Mouse (Mus musculus): Measurements from ENCODE around the gene Zmym6. TPM values are rescaled to one million over a fixed set of nuclear protein-coding genes. Genes with fewer than 3 reads are reported as not detected.

The Zmym6 gene
- total RNA-seq, 1 experiment, result 18.1 TPM

DNA sequence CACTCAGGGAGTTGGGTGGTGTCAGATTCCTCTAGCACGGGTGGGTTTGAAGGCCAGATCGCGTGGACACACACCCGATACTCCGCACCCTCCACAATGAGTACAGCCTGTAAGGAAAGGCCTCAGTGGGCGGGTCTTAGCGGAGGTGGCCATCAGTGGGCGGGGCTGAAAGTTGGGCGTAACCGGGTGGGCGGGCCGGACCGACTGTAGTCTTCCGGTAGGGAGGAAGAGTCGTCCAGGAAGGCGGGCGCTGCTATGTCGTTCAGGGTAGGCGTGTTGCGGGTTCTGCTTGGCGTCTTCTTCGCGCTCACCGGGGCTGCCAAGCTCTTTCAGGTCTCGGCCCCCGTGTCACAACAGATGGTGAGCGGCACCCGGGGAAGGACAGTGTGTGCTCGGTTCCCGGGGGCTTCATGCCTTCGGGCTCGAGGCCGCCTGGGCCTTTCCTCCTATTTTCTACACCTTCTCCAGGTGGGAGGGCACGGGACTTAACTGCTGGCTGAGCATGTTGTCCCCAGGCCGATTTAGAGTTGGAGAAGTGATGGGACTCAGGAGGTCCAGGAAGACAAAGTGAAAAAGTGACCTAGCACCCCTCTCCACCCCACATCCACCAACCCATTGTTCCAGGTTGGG, 48.8 kb downstream of the Zmym6 start:
- DNase-seq (ENCODE audit: low read depth, low spot score), result peak; percentile 89
- peak overlapping the region; percentile 74 to 76 for H3K4me3 ChIP-seq (ENCODE audit: insufficient read depth in 1 of 2, low read depth in 1 of 2, low read length in 2 of 2, poor library complexity in 1 of 2, severe bottlenecking in 1 of 2)
- H3K27ac ChIP-seq (ENCODE audit: insufficient read depth, low read depth, low read length, poor library complexity, severe bottlenecking), result no peak overlapping the region
- H3K36me3 ChIP-seq (ENCODE audit: control insufficient read depth, insufficient read depth, low read length, poor library complexity, severe bottlenecking), result peaks cover 4% of the 10 kb centered on the region; the same call in 1 of the 2 replicates
- H3K9me3 ChIP-seq (ENCODE audit: control insufficient read depth, insufficient read depth, low read depth, low read length), result no peaks in the 10 kb centered on the region
- peaks cover 7 to 14% of the 10 kb centered on the region in 2 experiments; a peak in 3 of 4 replicates for H3K4me1 ChIP-seq (ENCODE audit: control insufficient read depth in 2 of 2, insufficient read depth in 2 of 2, low read length in 2 of 2, poor library complexity in 1 of 2)
- no peak for TF ChIP-seq CHD2 (IDR thresholded peaks at IDR 0.05; ENCODE audit: low read depth, low read length)
- TF ChIP-seq MAFK (IDR thresholded peaks at IDR 0.05; ENCODE audit: insufficient read depth, low read depth, low read length), result no peak
- TF ChIP-seq HCFC1 (IDR thresholded peaks at IDR 0.05; ENCODE audit: borderline replicate concordance, insufficient read depth, low read length), result no peak
- TF ChIP-seq ZNF384 (IDR thresholded peaks at IDR 0.05; ENCODE audit: low read depth, low read length), result no peak
- no peak for TF ChIP-seq ZC3H11A (IDR thresholded peaks at IDR 0.05; ENCODE audit: borderline replicate concordance, low read depth, low read length)
- in situ Hi-C loops (cut with MboI; ENCODE audit: low sequenced_read_pairs in 2 of 2, unreplicated experiment in 2 of 2), result no loop called here
- H3K9ac ChIP-seq (ENCODE audit: insufficient read depth, low read depth, low read length, poor library complexity, severe bottlenecking), result peak overlapping the region; percentile 62

DNA sequence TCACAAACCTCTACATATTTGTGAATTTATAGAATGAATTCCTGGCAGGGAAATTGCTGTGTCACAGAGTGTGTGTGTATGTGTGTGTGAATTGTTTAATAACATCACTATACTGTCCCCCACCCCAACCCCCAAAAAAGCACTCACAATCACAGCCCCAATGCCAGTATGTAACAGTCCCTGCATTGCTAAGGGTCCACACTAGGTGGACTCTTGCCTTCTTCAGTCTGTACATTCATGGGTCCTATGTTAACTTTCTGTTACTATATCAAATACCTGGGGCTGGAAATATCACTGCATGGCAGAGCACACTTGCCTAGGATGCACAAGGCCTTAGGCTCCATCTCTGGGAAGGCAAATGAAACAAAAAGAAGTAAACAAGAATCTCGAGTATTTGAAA, 57.5 kb downstream of the Zmym6 start:
- no peak for DNase-seq (ENCODE audit: low read depth, low spot score)
- no peak for TF ChIP-seq MAFK (IDR thresholded peaks at IDR 0.05; ENCODE audit: insufficient read depth, low read depth, low read length)
- no peak for TF ChIP-seq HCFC1 (IDR thresholded peaks at IDR 0.05; ENCODE audit: borderline replicate concordance, insufficient read depth, low read length)
- no peak for TF ChIP-seq ZNF384 (IDR thresholded peaks at IDR 0.05; ENCODE audit: low read depth, low read length)
- TF ChIP-seq CHD2 (IDR thresholded peaks at IDR 0.05; ENCODE audit: low read depth, low read length), result no peak
- no peak for TF ChIP-seq ZC3H11A (IDR thresholded peaks at IDR 0.05; ENCODE audit: borderline replicate concordance, low read depth, low read length)
- H3K4me3 ChIP-seq (ENCODE audit: insufficient read depth in 1 of 2, low read depth in 1 of 2, low read length in 2 of 2, poor library complexity in 1 of 2, severe bottlenecking in 1 of 2), result no peak overlapping the region
- no peaks in the 10 kb centered on the region for H3K36me3 ChIP-seq (ENCODE audit: control insufficient read depth, insufficient read depth, low read length, poor library complexity, severe bottlenecking)
- in situ Hi-C loops (cut with MboI; ENCODE audit: low sequenced_read_pairs in 2 of 2, unreplicated experiment in 2 of 2), result no loop called here
- H3K9ac ChIP-seq (ENCODE audit: insufficient read depth, low read depth, low read length, poor library complexity, severe bottlenecking), result no peak overlapping the region
- no peak overlapping the region for H3K27ac ChIP-seq (ENCODE audit: insufficient read depth, low read depth, low read length, poor library complexity, severe bottlenecking)
- peaks cover 5 to 14% of the 10 kb centered on the region in 2 experiments for H3K4me1 ChIP-seq (ENCODE audit: control insufficient read depth in 2 of 2, insufficient read depth in 2 of 2, low read length in 2 of 2, poor library complexity in 1 of 2)
- H3K9me3 ChIP-seq (ENCODE audit: control insufficient read depth, insufficient read depth, low read depth, low read length), result no peaks in the 10 kb centered on the region

DNA sequence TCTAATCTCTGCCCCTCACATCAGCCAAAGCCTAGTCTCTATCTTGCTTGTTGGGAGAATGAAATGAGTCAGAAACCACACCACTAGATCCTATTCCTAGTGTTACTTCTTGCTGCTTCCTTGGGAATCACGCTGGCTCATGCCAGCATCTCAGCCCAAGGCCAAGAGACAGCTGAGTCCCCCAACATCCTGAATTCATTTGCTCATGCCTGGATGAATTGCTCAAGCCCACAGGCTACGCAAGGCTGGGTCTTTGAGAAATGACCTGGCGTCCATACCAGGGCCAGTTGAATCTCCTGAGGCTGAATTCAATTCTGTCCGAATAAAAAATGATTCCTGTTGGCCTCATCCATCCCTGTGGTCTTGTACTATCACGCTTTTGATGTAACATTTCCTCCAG, 60.4 kb downstream of the Zmym6 start:
- Histone ChIP-seq H3K27ac (ENCODE audit: insufficient read depth, low read depth, low read length, poor library complexity, severe bottlenecking) (no peak overlapping the region), H3K9me3 (ENCODE audit: control insufficient read depth, insufficient read depth, low read depth, low read length) (no peaks in the 10 kb centered on the region), H3K9ac (ENCODE audit: insufficient read depth, low read depth, low read length, poor library complexity, severe bottlenecking) (no peak overlapping the region), H3K36me3 (ENCODE audit: control insufficient read depth, insufficient read depth, low read length, poor library complexity, severe bottlenecking) (no peaks in the 10 kb centered on the region), H3K4me1 (ENCODE audit: control insufficient read depth in 2 of 2, insufficient read depth in 2 of 2, low read length in 2 of 2, poor library complexity in 1 of 2) (peaks cover 5 to 16% of the 10 kb centered on the region in 2 experiments), H3K4me3 (ENCODE audit: insufficient read depth in 1 of 2, low read depth in 1 of 2, low read length in 2 of 2, poor library complexity in 1 of 2, severe bottlenecking in 1 of 2) (no peak overlapping the region)
- TF ChIP-seq MAFK (IDR thresholded peaks at IDR 0.05; ENCODE audit: insufficient read depth, low read depth, low read length), result no peak
- TF ChIP-seq ZNF384 (IDR thresholded peaks at IDR 0.05; ENCODE audit: low read depth, low read length), result no peak
- TF ChIP-seq CHD2 (IDR thresholded peaks at IDR 0.05; ENCODE audit: low read depth, low read length), result no peak
- no peak for TF ChIP-seq HCFC1 (IDR thresholded peaks at IDR 0.05; ENCODE audit: borderline replicate concordance, insufficient read depth, low read length)
- no peak for TF ChIP-seq ZC3H11A (IDR thresholded peaks at IDR 0.05; ENCODE audit: borderline replicate concordance, low read depth, low read length)
- DNase-seq (ENCODE audit: low read depth, low spot score), result no peak
- in situ Hi-C loops (cut with MboI; ENCODE audit: low sequenced_read_pairs in 2 of 2, unreplicated experiment in 2 of 2), result no loop called here

DNA sequence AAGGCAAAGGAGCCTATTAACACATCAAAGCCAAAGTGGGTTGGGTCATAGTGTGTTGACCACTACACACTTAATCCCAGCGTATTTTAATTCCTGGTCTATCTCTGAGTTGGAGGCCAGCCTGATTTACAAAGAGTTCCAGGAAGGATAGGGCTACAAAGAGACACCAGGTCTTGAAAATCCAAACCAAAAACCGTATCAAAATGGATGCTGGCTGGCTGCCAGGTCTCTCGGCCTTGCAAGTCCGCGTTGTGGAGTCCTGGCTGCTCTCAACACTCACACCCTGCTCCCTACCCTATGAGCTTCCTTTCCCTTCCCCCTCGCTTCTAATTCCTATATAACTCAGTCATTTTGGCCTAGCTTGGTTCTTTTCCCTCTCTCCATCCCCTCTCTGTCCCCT, 61.3 kb downstream of the Zmym6 start:
- peak; percentile 57 for DNase-seq (ENCODE audit: low read depth, low spot score)
- Histone ChIP-seq H3K9me3 (ENCODE audit: control insufficient read depth, insufficient read depth, low read depth, low read length) (no peaks in the 10 kb centered on the region), H3K4me3 (ENCODE audit: insufficient read depth in 1 of 2, low read depth in 1 of 2, low read length in 2 of 2, poor library complexity in 1 of 2, severe bottlenecking in 1 of 2) (no peak overlapping the region), H3K36me3 (ENCODE audit: control insufficient read depth, insufficient read depth, low read length, poor library complexity, severe bottlenecking) (no peaks in the 10 kb centered on the region), H3K9ac (ENCODE audit: insufficient read depth, low read depth, low read length, poor library complexity, severe bottlenecking) (no peak overlapping the region), H3K4me1 (ENCODE audit: control insufficient read depth in 2 of 2, insufficient read depth in 2 of 2, low read length in 2 of 2, poor library complexity in 1 of 2) (peaks cover 5 to 16% of the 10 kb centered on the region in 2 experiments), H3K27ac (ENCODE audit: insufficient read depth, low read depth, low read length, poor library complexity, severe bottlenecking) (no peak overlapping the region; the same call in 1 of the 2 replicates)
- TF ChIP-seq ZC3H11A (IDR thresholded peaks at IDR 0.05; ENCODE audit: borderline replicate concordance, low read depth, low read length), result no peak
- TF ChIP-seq MAFK (IDR thresholded peaks at IDR 0.05; ENCODE audit: insufficient read depth, low read depth, low read length), result no peak
- no peak for TF ChIP-seq CHD2 (IDR thresholded peaks at IDR 0.05; ENCODE audit: low read depth, low read length)
- in situ Hi-C loops (cut with MboI; ENCODE audit: low sequenced_read_pairs in 2 of 2, unreplicated experiment in 2 of 2), result no loop called here
